Mouse (Mus musculus) kidney, embryonic 15.5 days (tissue): Measurements from ENCODE around the gene Myb. TPM values are rescaled to one million over a fixed set of nuclear protein-coding genes. Genes with fewer than 3 reads are reported as not detected.

Experiments
- ATAC-seq: fragments of 200-750 bp; cut with Nextera tagmentation; replicated peaks from 2 replicates; pipeline ENCODE4 v1.8.0; 2017; ENCODE audit warnings: moderate TSS enrichment; ENCODE audit not compliant: low FRiP score
- H3K27ac ChIP-seq: fragments of 300-500 bp; sonication (generic); 2 replicates; pipeline ENCODE4 v1.5.1; 2015; ENCODE audit warnings: mild to moderate bottlenecking, inconsistent platforms
- H3K27me3 ChIP-seq: fragments of 300-500 bp; sonication (generic); 2 replicates; pipeline ENCODE4 v1.6.1; 2015; ENCODE audit warnings: inconsistent platforms
- H3K36me3 ChIP-seq: fragments of 300-500 bp; sonication (generic); 2 replicates; pipeline ENCODE4 v1.6.1; 2015; ENCODE audit warnings: inconsistent platforms
- H3K4me1 ChIP-seq: fragments of 300-500 bp; sonication (generic); 2 replicates; pipeline ENCODE4 v1.6.1; 2015; ENCODE audit warnings: inconsistent platforms
- H3K4me2 ChIP-seq: fragments of 300-500 bp; sonication (generic); 2 replicates; pipeline ENCODE4 v1.6.1; 2015; ENCODE audit warnings: moderate library complexity, mild to moderate bottlenecking, inconsistent platforms
- H3K4me3 ChIP-seq: fragments of 300-500 bp; sonication (generic); replicated peaks from 2 replicates; pipeline ENCODE4 v1.5.1; 2015; ENCODE audit warnings: mild to moderate bottlenecking, inconsistent platforms
- H3K9ac ChIP-seq: fragments of 300-500 bp; sonication (generic); 2 replicates; pipeline ENCODE4 v1.6.1; 2015; ENCODE audit warnings: mild to moderate bottlenecking, inconsistent platforms
- H3K9me3 ChIP-seq: fragments of 300-500 bp; sonication (generic); replicated peaks from 2 replicates; pipeline ENCODE4 v1.6.1; 2016; ENCODE audit warnings: inconsistent platforms
- WGBS: fragments of 180-500 bp; shearing (Covaris S2); methylation state at CpG from one replicate; pipeline ENCODE4 v1.1.7; 2015; ENCODE audit warnings: mixed read lengths; 5-methylcytosine and 5-hydroxymethylcytosine counted together
- polyA plus RNA-seq: library from polyadenylated mRNA; unstranded; fragments of >200 nt; fragmentation: Nextera tagmentation; extraction: Ambion mirVana; gene quantifications from 2 replicates; pipeline ENCODE4 v1.2.1, GENCODE M21; 2015

The Myb gene
- polyA plus RNA-seq, result 5.2 and 5.5 TPM in 2 replicates

DNA sequence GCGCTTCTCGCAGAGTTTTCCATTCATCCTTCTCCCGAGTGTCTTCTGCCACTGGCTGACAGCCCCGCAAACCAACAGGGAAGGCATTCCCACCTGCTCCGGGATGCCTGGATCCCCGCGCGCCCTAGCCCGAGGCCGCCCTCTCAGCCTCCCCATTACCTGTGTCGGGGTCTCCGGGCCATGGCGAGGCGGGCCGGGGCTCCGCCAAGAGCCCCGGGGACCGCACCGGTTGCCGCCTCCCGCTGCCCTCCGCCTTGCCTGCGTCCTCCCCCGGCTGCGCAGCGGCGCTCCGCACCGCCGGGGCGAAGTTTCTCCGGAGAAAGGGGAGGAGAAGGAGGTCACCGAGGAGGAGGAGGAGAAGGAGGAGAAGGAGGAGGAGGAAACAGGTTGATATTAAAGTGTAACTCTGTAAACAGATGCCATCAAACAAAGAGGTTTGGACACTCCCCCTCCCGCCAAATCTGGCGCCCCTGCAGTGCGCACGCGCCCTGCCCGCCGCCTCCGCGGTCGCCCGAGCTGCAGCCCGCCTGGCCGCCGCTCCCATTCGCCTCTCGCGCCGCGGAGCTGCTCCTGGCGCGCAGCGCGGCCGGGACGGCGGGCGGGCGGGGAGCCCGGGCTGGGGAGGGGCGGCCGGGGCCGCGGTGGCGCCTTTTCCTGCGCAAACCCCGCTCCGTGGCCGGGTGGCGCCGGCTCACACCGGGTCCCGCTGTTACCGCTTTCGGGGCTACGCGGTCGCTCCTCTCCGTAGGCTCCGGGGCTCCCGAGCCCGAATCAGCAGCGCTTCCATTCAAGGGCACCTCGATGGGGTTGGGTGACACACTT lies at the start of gene Myb:
Gene Myb, minus strand, starts transcription at position 448 of the 822 bp plus-strand sequence.
- H3K4me2 ChIP-seq, result peak within 1 kb of the TSS; percentile 87
- peak within 1 kb of the TSS; percentile 78 for H3K27ac ChIP-seq
- peak within 1 kb of the TSS; percentile 77 for H3K4me3 ChIP-seq
- WGBS, result under 1% methylated on average over 77 of the region's 86 CpGs
- H3K9ac ChIP-seq, result peak within 1 kb of the TSS; percentile 66
- H3K27me3 ChIP-seq, result peaks cover 46% of the 10 kb centered on the region
- no peaks in the 10 kb centered on the region for H3K36me3 ChIP-seq
- peaks cover 31% of the 10 kb centered on the region for H3K4me1 ChIP-seq
- peak; percentile 83 for ATAC-seq
- no peaks in the 10 kb centered on the region for H3K9me3 ChIP-seq

DNA sequence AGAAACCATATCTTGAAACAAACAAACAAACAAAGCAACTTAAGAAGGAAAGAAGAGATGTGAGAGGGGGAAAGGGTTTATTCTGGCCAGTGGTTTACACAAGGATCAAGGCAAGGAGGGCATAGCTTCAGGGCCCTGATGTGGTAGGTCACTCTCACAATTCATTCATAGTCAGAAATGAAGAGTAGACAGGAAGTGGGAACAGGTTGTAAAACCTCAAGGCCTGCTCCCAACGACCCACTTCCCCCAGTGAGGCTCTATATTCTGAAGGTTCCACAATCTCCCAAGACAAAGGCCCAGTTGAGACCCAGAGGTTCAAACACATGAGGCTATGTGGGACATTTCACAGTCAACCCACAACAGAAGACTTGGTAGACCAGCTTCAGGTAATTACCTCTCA lies 46.6 kb upstream of the Myb start:
- Histone ChIP-seq H3K27ac (no peak overlapping the region), H3K9ac (no peak overlapping the region), H3K27me3 (no peaks in the 10 kb centered on the region), H3K4me3 (no peak overlapping the region), H3K9me3 (no peaks in the 10 kb centered on the region), H3K4me2 (no peak overlapping the region), H3K4me1 (no peaks in the 10 kb centered on the region), H3K36me3 (no peaks in the 10 kb centered on the region)
- 79% methylated on average over 1 of the region's 1 CpGs for WGBS
- ATAC-seq, result no peak

DNA sequence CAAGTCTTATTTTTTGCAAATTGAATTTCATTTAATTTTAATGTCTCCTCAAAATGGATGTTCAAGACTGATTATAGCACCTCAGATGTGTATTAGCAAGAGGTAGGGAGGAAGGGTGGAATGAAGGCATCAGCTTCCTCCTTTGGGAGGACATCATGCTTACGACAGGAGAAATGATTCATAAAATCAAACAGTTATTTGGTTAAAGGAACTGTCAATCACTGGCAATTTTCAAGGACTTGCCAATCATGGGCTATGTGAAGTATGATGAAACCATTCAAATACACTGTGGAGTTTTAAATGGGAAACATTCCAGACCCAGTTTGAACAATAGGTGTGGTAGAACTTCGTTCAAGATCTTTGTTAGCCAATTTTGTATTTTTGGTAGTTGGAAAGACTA lies 45.4 kb upstream of the Myb start:
- Histone ChIP-seq H3K27ac (no peak overlapping the region), H3K9me3 (no peaks in the 10 kb centered on the region), H3K27me3 (no peaks in the 10 kb centered on the region), H3K4me1 (no peaks in the 10 kb centered on the region), H3K4me2 (no peak overlapping the region), H3K9ac (no peak overlapping the region), H3K4me3 (no peak overlapping the region), H3K36me3 (no peaks in the 10 kb centered on the region)
- WGBS, result 89% methylated on average over 2 of the region's 2 CpGs
- ATAC-seq, result no peak

DNA sequence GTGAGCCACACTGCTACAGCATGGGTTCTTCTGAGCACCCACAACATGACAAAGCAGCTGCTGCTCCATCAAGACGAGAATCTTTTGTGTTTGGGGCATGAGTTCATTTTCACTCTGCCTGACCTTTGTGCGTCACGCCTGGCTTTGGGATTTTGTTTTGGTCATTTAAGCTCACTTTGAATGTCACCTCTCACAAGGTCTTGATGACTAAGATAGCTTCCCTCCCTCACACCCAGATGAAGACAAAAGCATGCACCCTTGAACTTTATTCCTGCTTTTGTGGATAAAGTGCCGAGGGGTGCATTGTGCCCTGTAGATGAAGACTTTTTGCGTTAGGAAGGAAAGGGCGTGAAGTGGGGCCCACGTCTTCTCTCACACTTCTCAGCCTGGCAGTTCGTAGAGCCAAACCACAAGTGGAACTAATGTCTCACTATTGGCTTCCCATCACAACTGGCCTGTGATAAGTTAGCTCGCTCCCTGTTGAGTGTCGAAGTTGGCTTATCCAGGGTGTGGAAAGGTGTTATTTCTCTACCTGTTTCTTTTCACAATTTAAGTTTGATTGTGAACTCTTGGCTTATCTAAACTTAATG lies 43.8 kb upstream of the Myb start:
- Histone ChIP-seq H3K27me3 (no peaks in the 10 kb centered on the region), H3K4me2 (no peak overlapping the region), H3K4me3 (no peak overlapping the region), H3K9ac (no peak overlapping the region), H3K9me3 (no peaks in the 10 kb centered on the region), H3K4me1 (no peaks in the 10 kb centered on the region), H3K27ac (no peak overlapping the region), H3K36me3 (no peaks in the 10 kb centered on the region)
- ATAC-seq, result no peak
- WGBS, result 79% methylated on average over 10 of the region's 10 CpGs

- WGBS, result 87% methylated on average over 5 of the region's 5 CpGs
- no peaks in the 10 kb centered on the region for H3K4me1 ChIP-seq
- no peaks in the 10 kb centered on the region for H3K27me3 ChIP-seq
- H3K4me3 ChIP-seq, result no peak overlapping the region
- H3K9ac ChIP-seq, result no peak overlapping the region
- H3K9me3 ChIP-seq, result no peaks in the 10 kb centered on the region
- no peaks in the 10 kb centered on the region for H3K36me3 ChIP-seq
- H3K4me2 ChIP-seq, result no peak overlapping the region
- no peak for ATAC-seq
- H3K27ac ChIP-seq, result no peak overlapping the region
These were observed 43.1 kb upstream of the Myb start for GRCm38 (mm10) chr10:21203886-21204285.

DNA sequence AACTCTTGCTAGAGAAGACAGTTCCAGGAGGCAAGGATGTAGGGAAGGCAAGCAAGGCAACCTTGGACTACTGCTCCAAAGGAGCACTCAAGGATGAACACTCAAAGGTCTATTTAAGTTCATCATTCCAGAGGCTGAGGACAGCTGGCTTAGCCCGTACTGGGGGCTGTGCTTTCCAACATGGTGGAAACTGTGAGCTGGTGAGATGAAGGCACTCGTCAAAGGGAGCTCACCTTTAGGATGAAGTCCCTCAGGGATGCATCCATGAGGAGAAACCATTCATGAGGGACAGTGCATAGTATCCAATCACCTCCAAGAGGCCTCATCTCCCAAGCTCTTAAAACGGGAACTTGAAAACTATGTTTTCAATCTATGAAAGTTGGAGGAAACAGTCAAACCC lies 42.7 kb upstream of the Myb start:
- WGBS, result 93% methylated on average over 3 of the region's 3 CpGs
- no peaks in the 10 kb centered on the region for H3K27me3 ChIP-seq
- no peak overlapping the region for H3K4me3 ChIP-seq
- no peak overlapping the region for H3K4me2 ChIP-seq
- no peak for ATAC-seq
- H3K9ac ChIP-seq, result no peak overlapping the region
- no peaks in the 10 kb centered on the region for H3K36me3 ChIP-seq
- H3K27ac ChIP-seq, result no peak overlapping the region
- no peaks in the 10 kb centered on the region for H3K4me1 ChIP-seq
- no peaks in the 10 kb centered on the region for H3K9me3 ChIP-seq

GRCm38 (mm10) chr10:21200761-21201160 lies 40.0 kb upstream of the Myb start:
- no peaks in the 10 kb centered on the region for H3K27me3 ChIP-seq
- no peaks in the 10 kb centered on the region for H3K36me3 ChIP-seq
- H3K9me3 ChIP-seq, result no peaks in the 10 kb centered on the region
- 81% methylated on average over 7 of the region's 7 CpGs for WGBS
- H3K27ac ChIP-seq, result no peak overlapping the region
- ATAC-seq, result no peak
- no peak overlapping the region for H3K4me3 ChIP-seq
- H3K9ac ChIP-seq, result no peak overlapping the region
- H3K4me1 ChIP-seq, result 0 out of 2 replicates have a peak, but pooled peaks cover 2% of the 10 kb centered on the region
- H3K4me2 ChIP-seq, result no peak overlapping the region

DNA sequence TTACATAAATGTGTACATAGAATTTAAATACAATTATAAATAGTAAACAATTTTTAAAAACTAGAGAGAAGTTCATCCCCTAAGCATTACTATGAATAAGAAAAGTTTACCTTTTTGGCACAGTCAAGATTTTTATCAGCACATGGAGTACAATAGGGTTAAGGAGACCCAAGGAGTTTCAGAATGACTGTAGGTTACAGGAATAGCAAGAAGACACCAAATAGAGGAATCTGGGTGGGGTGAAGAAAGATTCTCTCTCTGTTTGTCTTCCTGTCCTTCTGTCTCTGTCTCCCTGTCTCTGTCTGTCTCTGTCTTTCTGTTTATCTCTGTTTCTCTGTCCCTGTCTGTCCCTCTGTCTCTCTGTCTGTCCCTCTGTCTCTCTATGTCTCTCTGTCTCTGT lies 39.5 kb upstream of the Myb start:
- Histone ChIP-seq H3K36me3 (no peaks in the 10 kb centered on the region), H3K9ac (no peak overlapping the region), H3K4me3 (no peak overlapping the region), H3K27ac (no peak overlapping the region), H3K4me2 (no peak overlapping the region), H3K9me3 (no peaks in the 10 kb centered on the region), H3K4me1 (0 out of 2 replicates have a peak, but pooled peaks cover 4% of the 10 kb centered on the region), H3K27me3 (no peaks in the 10 kb centered on the region)
- ATAC-seq, result no peak

GRCm38 (mm10) chr10:21196646-21197116 lies 35.9 kb upstream of the Myb start:
- Histone ChIP-seq H3K4me3 (no peak overlapping the region), H3K27me3 (no peaks in the 10 kb centered on the region), H3K9ac (no peak overlapping the region), H3K4me1 (0 out of 2 replicates have a peak, but pooled peaks cover 4% of the 10 kb centered on the region), H3K9me3 (no peaks in the 10 kb centered on the region), H3K27ac (no peak overlapping the region), H3K4me2 (no peak overlapping the region), H3K36me3 (no peaks in the 10 kb centered on the region)
- 77% methylated on average over 8 of the region's 8 CpGs for WGBS
- 0 out of 2 replicates have a peak, but pooled peaks have one; percentile 78 for ATAC-seq

DNA sequence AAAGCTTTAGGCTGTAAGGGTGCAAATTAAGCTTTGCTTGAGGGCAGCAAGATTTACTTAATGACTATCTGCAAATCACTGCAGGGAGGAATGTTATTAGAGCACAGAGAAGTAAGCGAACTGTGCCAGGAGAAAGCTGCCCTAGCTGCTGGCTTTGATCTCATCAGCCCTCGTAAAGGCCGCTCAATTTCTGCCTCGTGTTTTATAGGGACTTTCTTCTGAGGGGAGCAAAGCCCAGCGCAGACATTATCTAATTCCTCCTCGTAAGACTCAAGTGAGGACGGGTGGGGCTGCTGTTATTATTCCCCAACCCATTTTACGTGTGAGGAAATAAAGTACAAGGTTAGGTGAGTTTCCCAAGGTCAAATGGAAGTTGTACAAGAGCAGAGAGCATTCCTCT lies 34.8 kb upstream of the Myb start:
- Histone ChIP-seq H3K27me3 (no peaks in the 10 kb centered on the region; the same call in 1 of the 2 replicates), H3K9me3 (no peaks in the 10 kb centered on the region), H3K4me1 (0 out of 2 replicates have a peak, but pooled peaks cover 4% of the 10 kb centered on the region), H3K4me2 (no peak overlapping the region), H3K36me3 (no peaks in the 10 kb centered on the region), H3K27ac (no peak overlapping the region), H3K4me3 (no peak overlapping the region), H3K9ac (no peak overlapping the region)
- 17% methylated on average over 8 of the region's 8 CpGs for WGBS
- no peak for ATAC-seq

DNA sequence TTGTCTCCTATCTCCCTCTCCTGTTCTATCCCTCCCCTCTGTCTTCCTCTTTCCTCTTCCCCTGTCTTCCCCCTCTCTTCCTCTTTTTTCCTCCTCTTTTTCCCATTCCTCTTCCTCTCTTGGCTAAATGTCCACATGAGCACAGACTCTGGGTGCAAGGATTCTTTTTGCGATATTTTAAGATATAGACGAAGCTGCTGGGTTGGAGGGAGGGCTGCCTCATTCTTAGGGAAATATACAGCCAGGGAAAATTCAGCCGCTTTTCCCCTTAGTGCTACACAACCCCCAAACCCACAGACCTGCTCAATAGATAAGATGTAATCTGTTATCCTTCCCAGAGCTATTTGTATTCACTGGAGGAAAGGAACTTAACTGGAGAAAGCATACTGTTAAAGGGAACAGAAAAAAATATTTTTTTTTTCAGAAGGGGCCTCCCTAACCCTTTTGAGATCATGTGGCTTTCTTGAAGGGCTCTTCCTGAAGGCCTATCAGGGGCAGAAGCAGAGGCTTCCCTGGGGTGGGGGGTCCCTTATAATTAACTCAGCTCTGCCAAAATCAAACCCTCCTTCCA lies 33.2 kb upstream of the Myb start:
- Histone ChIP-seq H3K27ac (no peak overlapping the region), H3K9ac (no peak overlapping the region), H3K36me3 (no peaks in the 10 kb centered on the region), H3K4me2 (no peak overlapping the region), H3K9me3 (no peaks in the 10 kb centered on the region), H3K4me1 (0 out of 2 replicates have a peak, but pooled peaks cover 4% of the 10 kb centered on the region), H3K4me3 (no peak overlapping the region), H3K27me3 (no peaks in the 10 kb centered on the region; the same call in 1 of the 2 replicates)
- 74% methylated on average over 3 of the region's 3 CpGs for WGBS
- no peak for ATAC-seq
